ENCODE assay signal across 8 mouse cellular contexts in the genomic region with DNA sequence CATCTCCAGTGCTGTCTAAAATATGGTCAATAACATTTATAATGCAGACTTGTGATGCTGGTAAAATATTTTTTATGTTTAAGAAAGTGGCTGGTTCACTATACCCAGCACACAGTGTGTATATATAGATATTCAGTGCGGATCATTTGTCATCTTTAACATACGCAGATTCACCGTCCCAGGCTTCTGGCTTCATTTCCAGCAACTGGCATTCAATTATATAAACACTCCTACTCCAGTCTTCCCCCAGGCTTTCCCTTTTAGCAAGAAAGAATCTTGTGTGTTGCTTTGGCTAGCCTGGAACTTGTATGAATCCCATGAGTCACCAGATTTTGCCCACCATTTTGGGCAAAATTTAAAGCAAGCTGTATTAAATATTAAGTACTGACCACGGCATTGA.
"Had no signal": no experiment of that assay in that cellular context is flagged by ENCODE, and none has a peak within 500 bp of the region (broad histone marks: within the 10 kb centered on the region; RNA-seq: fewer than 3 reads in every experiment).

No protein-coding gene starts in this region.

- DNase-seq: kidney, adult 2 months; kidney, postnatal 25 days; layer of hippocampus, adult 9-11 months; liver, postnatal 0 days; lung, embryonic 14.5 days; spleen, adult 18-20 months; thymus, adult 18-20 months; thymus, postnatal 36 days had no signal
